Mouse (Mus musculus) liver, adult 2 months (tissue): ENCODE data around the gene Ephx1.

Experiments used
- CTCF ChIP-seq: fragments of 200-500 bp; IDR thresholded peaks from 2 replicates; pipeline ENCODE4 v1.5.1; 2011; ENCODE audit warnings: low read depth, low read length, control low read depth
- POLR2A ChIP-seq: fragments of 200-500 bp; IDR thresholded peaks from 2 replicates; pipeline ENCODE4 v1.6.1; 2011; ENCODE audit warnings: low read length, control low read depth; ENCODE audit not compliant: insufficient read depth; ENCODE audit errors: extremely low read depth

DNA sequence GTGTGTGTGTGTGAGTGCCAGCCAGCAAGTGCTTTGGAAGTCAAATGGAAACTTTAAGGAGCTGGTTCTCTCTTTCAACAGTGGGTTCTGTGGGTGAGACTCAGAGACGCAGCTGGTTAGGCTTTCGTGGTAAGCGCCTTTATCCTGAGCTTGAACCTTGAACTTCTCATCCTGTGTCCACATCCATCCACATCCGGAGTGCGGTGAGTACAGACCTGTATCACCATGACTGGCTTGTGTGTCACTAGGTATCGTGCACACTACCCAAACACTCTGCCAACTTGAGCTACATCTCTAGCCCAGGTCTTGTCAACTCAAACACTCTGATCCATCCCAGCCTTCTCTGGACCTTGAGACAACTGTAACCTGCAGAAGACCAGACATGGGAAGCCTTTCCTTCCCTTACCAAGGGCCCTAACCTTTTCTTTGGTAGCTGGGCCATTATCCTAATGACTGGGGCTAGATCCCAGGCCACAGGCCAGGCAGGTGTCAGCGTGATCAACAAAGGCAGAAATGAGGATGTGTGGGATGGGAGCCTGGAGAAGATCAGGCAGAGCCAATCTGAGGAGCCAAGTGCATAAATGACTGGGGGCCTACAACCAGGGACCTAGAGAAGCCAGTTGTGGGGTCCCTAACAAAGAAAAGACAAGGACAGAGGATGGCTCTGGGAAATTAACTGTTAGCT, 79.8 kb downstream of the Ephx1 start:
- no peak for TF ChIP-seq CTCF
- no peak for TF ChIP-seq POLR2A
